Mouse (Mus musculus) forebrain, embryonic 10.5 days (tissue): ENCODE results near the gene Tspyl1. TPM values are rescaled to one million over a fixed set of nuclear protein-coding genes. Genes with fewer than 3 reads are reported as not detected.

Experiments
- DNase-seq: peaks from one replicate; pipeline ENCODE4 v3.0.0-alpha.2; 2017; ENCODE audit warnings: low spot score; ENCODE audit errors: extremely low spot score
- H3K27ac ChIP-seq: fragments of 300-500 bp; sonication (generic); 2 replicates; pipeline ENCODE4 v1.5.1; 2016; ENCODE audit warnings: mild to moderate bottlenecking
- H3K27me3 ChIP-seq: fragments of 300-500 bp; sonication (generic); 2 replicates; pipeline ENCODE4 v1.6.1; 2016; ENCODE audit warnings: mild to moderate bottlenecking; ENCODE audit not compliant: poor library complexity, severe bottlenecking
- H3K36me3 ChIP-seq: fragments of 300-500 bp; sonication (generic); replicated peaks from 2 replicates; pipeline ENCODE4 v1.6.1; 2016; ENCODE audit warnings: mild to moderate bottlenecking, moderate library complexity
- H3K4me1 ChIP-seq: fragments of 300-500 bp; sonication (generic); 2 replicates; pipeline ENCODE4 v1.6.1; 2016
- H3K4me3 ChIP-seq: fragments of 300-500 bp; sonication (generic); 2 replicates; pipeline ENCODE4 v1.5.1; 2016; ENCODE audit warnings: mild to moderate bottlenecking, moderate library complexity
- H3K9me3 ChIP-seq: fragments of 300-500 bp; sonication (generic); 2 replicates; pipeline ENCODE4 v1.6.1; 2016; ENCODE audit warnings: mild to moderate bottlenecking, moderate library complexity
- WGBS: fragments of 180-500 bp; shearing (Covaris S2); methylation state at CpG from one replicate; pipeline ENCODE4 v1.1.7; 2016; 5-methylcytosine and 5-hydroxymethylcytosine counted together
- polyA plus RNA-seq: library from polyadenylated mRNA; unstranded; fragments of >200 nt; fragmentation: Nextera tagmentation; extraction: Ambion mirVana; gene quantifications from 2 replicates; pipeline ENCODE4 v1.2.1, GENCODE M21; 2016

Tspyl1 gene
- polyA plus RNA-seq, 1 experiment from 2014 or later, result 53.7 TPM

- DNase-seq, result no peak
- WGBS, result 93% methylated on average over 9 of the region's 9 CpGs
- Histone ChIP-seq H3K4me3 (no peak overlapping the region), H3K36me3 (no peaks in the 10 kb centered on the region), H3K4me1 (no peaks in the 10 kb centered on the region), H3K9me3 (no peaks in the 10 kb centered on the region), H3K27me3 (no peaks in the 10 kb centered on the region), H3K27ac (no peak overlapping the region)
These were observed 28.1 kb downstream of the Tspyl1 start for GRCm38 (mm10) chr10:34309915-34310685.

GRCm38 (mm10) chr10:34312536-34312935, 30.5 kb downstream of the Tspyl1 start:
- WGBS, result 76% methylated on average over 3 of the region's 3 CpGs

GRCm38 (mm10) chr10:34316571-34317216, 34.7 kb downstream of the Tspyl1 start:
- DNase-seq, result peak; percentile 53
- WGBS, result 1% methylated on average over 3 of the region's 3 CpGs
- no peaks in the 10 kb centered on the region for H3K36me3 ChIP-seq
- peak overlapping the region; percentile 35 for H3K4me3 ChIP-seq
- peak overlapping the region; percentile 85 for H3K27ac ChIP-seq
- H3K9me3 ChIP-seq, result no peaks in the 10 kb centered on the region
- H3K4me1 ChIP-seq, result peaks cover 21% of the 10 kb centered on the region
- H3K27me3 ChIP-seq, result no peaks in the 10 kb centered on the region

More at GRCm38 (mm10) chr10:34312536-34312935, 30.5 kb downstream of the Tspyl1 start:
- Histone ChIP-seq H3K27ac (no peak overlapping the region), H3K36me3 (no peaks in the 10 kb centered on the region), H3K9me3 (no peaks in the 10 kb centered on the region), H3K4me3 (no peak overlapping the region), H3K4me1 (peaks cover 20% of the 10 kb centered on the region), H3K27me3 (no peaks in the 10 kb centered on the region)
- DNase-seq, result no peak

GRCm38 (mm10) chr10:34317217-34317606, 35.2 kb downstream of the Tspyl1 start:
- Histone ChIP-seq H3K27ac (peak overlapping the region; percentile 85), H3K36me3 (no peaks in the 10 kb centered on the region), H3K4me1 (peaks cover 21% of the 10 kb centered on the region), H3K27me3 (no peaks in the 10 kb centered on the region), H3K4me3 (peak overlapping the region; percentile 35; the same call in 1 of the 2 replicates), H3K9me3 (no peaks in the 10 kb centered on the region)
- WGBS, result 27% methylated on average over 2 of the region's 2 CpGs
- DNase-seq, result no peak

- Histone ChIP-seq H3K9me3 (no peaks in the 10 kb centered on the region), H3K27ac (no peak overlapping the region), H3K4me1 (peaks cover 19% of the 10 kb centered on the region), H3K4me3 (no peak overlapping the region), H3K27me3 (no peaks in the 10 kb centered on the region), H3K36me3 (no peaks in the 10 kb centered on the region)
- DNase-seq, result no peak
- WGBS, result 88% methylated on average over 2 of the region's 2 CpGs
These were observed 38.8 kb downstream of the Tspyl1 start for GRCm38 (mm10) chr10:34320809-34321208.

- H3K36me3 ChIP-seq, result no peaks in the 10 kb centered on the region
- no peak overlapping the region for H3K4me3 ChIP-seq
- H3K27ac ChIP-seq, result no peak overlapping the region
- H3K27me3 ChIP-seq, result no peaks in the 10 kb centered on the region
- WGBS, result 26% methylated on average over 4 of the region's 4 CpGs
- no peaks in the 10 kb centered on the region for H3K4me1 ChIP-seq
- no peak for DNase-seq
- no peaks in the 10 kb centered on the region for H3K9me3 ChIP-seq
These were observed 44.7 kb downstream of the Tspyl1 start for GRCm38 (mm10) chr10:34326701-34327100.

GRCm38 (mm10) chr10:34327144-34327543, 45.2 kb downstream of the Tspyl1 start:
- Histone ChIP-seq H3K4me3 (no peak overlapping the region), H3K36me3 (no peaks in the 10 kb centered on the region), H3K4me1 (no peaks in the 10 kb centered on the region), H3K27me3 (no peaks in the 10 kb centered on the region), H3K9me3 (no peaks in the 10 kb centered on the region), H3K27ac (no peak overlapping the region)
- DNase-seq, result no peak
- 72% methylated on average over 5 of the region's 5 CpGs for WGBS

- H3K36me3 ChIP-seq, result no peaks in the 10 kb centered on the region
- WGBS, result 11% methylated on average over 2 of the region's 2 CpGs
- no peaks in the 10 kb centered on the region for H3K4me1 ChIP-seq
- H3K9me3 ChIP-seq, result no peaks in the 10 kb centered on the region
- no peaks in the 10 kb centered on the region for H3K27me3 ChIP-seq
- no peak overlapping the region for H3K4me3 ChIP-seq
- no peak for DNase-seq
- no peak overlapping the region for H3K27ac ChIP-seq
These were observed 46.3 kb downstream of the Tspyl1 start for GRCm38 (mm10) chr10:34328310-34328709.

Other genes with a start within 250 kb of the Tspyl1 start
- gene Trappc3l, start 244.6 kb upstream of the Tspyl1 start, polyA plus RNA-seq, result not detected in 2 replicates
- gene Calhm4, start 237.9 kb upstream of the Tspyl1 start, polyA plus RNA-seq, result 0.04 TPM in 1 of 2 replicates, not detected in the other
- gene Calhm5, start 185.7 kb upstream of the Tspyl1 start, polyA plus RNA-seq, result 0.05 and 0.09 TPM in 2 replicates
- 0.47 and 0.56 TPM in 2 replicates for gene Calhm6, start 154.2 kb upstream of the Tspyl1 start, polyA plus RNA-seq
- 17.9 and 21.0 TPM in 2 replicates for gene Dse, start 74.5 kb upstream of the Tspyl1 start, polyA plus RNA-seq
- gene Tspyl4, start 15.3 kb downstream of the Tspyl1 start, polyA plus RNA-seq, result 28.9 and 35.2 TPM in 2 replicates
- gene Col10a1, start 107.8 kb downstream of the Tspyl1 start, polyA plus RNA-seq, result 0.16 and 0.20 TPM in 2 replicates
- gene Nt5dc1, start 136.4 kb downstream of the Tspyl1 start, polyA plus RNA-seq, result 8.8 and 9.8 TPM in 2 replicates
- gene Frk, start 201.2 kb downstream of the Tspyl1 start, polyA plus RNA-seq, result 2.8 TPM in 2 replicates